Mouse (Mus musculus) megakaryocyte, embryonic 14.5 days (primary cell): ENCODE measurements around the gene Ofd1.

Source experiments
- FLI1 ChIP-seq: IDR thresholded peaks from 2 replicates; pipeline ENCODE4 v1.6.1; 2012; ENCODE audit warnings: low read length, inconsistent platforms, mixed read lengths
- GATA1 ChIP-seq: IDR thresholded peaks from 3 replicates; pipeline ENCODE4 v1.6.1; 2012; ENCODE audit warnings: mixed read lengths, low read length, inconsistent platforms, borderline replicate concordance

DNA sequence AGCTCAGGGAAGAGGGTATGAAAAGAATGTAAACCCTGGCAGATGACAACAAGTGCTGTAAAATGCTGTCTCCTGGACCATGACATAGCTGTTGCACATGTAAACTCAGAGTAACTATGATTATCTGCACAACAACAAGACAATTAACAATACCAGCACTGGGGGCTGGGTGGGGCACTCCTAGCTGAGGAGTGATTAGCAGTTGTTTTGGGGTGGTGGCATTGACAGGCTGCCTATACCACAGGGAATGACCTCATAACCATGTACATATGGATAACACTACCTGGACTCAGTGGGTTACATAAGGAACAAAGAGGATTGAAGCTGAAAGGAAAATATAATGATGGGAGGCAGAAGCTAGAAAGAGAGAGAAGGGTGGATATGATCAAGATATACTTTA lies 32.6 kb downstream of the Ofd1 start:
- TF ChIP-seq GATA1 (no peak), FLI1 (no peak)
